Mouse (Mus musculus) cerebellum, postnatal 4 days (tissue): ENCODE data around the gene Olfr1393.
"Not testable (repeated sequence)": the region's sequence is repeated elsewhere in the genome, so short reads cannot be mapped to it uniquely, and the experiment has no call there.

Experiments used
- DNase-seq, 2 experiments: peaks; one replicate each; pipeline ENCODE4 v3.0.0; 2022; ENCODE audit warnings: low spot score in 2 of 2, mixed read lengths in 1 of 2

The Olfr1393 gene

DNA sequence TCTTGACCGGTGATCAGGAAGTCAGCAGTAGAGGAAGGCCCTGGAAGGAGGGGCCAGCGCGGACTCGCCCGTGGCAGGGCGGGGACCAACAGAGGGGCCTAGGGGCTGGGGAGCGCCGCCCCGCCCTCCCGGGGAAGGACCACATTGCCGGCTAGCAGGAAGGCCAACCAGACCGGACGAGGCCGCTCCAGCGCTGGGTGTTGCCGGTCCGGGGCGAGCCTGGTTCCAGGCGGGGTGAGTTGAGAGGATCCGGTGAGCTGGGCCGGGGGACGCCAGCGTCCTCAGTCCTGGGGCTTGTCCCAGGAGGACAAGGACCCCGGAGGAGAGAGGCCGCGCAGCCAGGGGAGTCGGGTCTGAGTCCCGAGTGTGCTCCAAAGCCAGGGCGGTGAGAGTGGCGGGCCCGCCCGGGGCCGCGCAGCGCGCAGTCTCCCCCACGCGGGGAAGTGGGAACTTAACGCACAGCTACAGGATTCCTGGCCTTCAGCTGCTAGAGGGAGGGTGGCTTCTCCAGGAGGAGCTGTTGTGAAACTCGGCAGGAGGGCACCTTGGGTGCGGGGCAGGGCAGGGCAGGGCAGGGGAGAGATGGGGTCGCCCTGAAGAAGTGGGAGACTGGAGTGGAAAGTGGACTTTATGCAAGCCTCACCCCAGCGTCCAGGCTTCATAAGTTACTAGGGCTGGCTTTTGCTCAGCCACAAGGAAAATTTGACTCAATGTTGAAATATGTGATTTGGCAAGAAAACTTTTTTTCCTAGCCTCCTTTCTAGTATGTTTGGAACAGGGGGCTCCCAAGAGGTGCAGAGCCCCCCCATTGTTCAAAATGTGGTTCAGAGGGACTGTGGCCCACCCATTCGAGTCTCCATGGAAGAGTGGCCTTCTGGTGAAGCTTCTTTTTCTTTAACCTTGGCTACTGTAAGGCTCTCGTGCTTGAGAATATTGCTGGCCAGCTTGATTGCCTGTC, 27.4 kb upstream of the Olfr1393 start:
- DNase-seq = peak; percentile 59 to 62

- no peak for DNase-seq
Measured at GRCm38 (mm10) chr11:49251380-49251761, 26.7 kb upstream of the Olfr1393 start.

DNA sequence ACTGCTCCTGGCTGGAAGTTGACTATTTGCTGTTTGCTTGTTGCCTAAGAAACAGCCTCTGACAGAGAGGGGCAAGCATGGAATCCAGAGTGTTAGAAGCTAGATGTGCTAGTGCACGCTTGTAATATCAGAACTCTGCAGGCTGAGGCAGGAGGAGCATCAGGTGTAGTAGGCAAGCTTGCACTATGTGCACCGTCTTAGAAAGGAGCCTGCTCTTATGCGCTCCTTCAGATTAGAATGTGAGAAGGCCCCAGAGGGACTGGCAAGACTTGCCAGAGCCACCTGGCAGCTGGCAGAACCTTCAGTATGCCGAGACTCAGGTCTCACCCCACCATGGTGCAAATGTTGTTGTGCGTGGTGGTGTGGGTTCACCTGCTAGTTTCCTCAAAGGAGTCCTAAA, 26.1 kb upstream of the Olfr1393 start:
- no peak for DNase-seq

- DNase-seq = no peak
Measured at GRCm38 (mm10) chr11:49253035-49253434, 25.1 kb upstream of the Olfr1393 start.

- DNase-seq = no peak
Measured at GRCm38 (mm10) chr11:49259296-49259695, 18.8 kb upstream of the Olfr1393 start.

DNA sequence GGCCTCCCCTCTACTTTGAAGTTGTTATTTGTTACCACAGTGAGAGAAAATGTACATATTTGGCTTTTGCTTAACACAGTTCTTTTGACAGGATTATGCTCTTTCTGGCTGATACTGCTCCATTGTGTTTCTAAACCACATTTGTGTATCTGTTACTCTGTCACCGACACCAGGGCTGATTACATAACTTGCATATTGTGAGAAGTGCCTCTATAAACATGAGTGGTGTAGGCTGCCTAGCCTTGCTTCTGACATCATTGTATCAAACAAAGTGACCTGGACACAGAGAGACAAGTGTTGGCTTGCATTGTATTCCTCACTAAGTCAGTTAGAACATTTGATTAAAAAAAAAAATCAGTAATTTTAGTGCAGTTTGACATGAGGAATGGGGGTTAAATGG, 18.3 kb upstream of the Olfr1393 start:
- no peak for DNase-seq

- no peak for DNase-seq
Measured at GRCm38 (mm10) chr11:49260598-49261312, 17.3 kb upstream of the Olfr1393 start.

DNA sequence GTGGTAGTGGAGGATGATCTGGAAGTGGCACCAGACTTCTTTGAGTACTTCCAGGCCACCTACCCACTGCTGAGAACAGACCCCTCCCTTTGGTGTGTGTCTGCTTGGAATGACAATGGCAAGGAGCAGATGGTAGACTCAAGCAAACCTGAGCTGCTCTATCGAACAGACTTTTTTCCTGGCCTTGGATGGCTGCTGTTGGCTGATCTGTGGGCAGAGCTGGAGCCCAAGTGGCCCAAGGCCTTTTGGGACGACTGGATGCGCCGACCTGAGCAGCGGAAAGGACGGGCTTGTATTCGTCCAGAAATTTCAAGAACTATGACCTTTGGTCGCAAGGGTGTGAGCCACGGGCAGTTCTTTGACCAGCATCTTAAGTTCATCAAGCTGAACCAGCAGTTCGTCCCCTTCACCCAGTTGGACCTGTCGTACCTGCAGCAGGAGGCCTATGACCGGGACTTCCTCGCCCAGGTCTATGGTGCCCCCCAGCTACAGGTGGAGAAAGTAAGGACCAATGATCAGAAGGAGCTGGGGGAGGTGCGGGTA, 16.7 kb upstream of the Olfr1393 start:
- DNase-seq = no peak

DNA sequence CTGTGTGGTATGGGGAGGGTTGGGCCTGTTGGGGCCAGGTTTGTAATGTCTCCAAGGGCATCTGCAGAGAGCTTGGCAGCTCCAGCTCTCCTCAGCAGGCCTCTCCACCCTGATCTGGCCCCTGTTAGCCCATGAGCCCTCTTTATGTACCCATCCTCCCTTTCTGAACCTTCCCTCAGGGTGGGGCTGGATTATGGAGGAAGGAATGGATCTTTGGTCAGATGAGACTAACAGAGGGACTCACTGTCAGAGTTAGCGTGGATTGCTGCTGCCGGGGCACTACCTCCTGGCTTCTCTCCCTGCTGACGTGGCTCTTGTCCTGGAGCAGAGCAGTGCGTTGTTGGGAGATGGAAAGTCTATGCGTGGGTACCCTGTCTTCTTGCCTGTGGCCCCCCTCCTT, 15.8 kb upstream of the Olfr1393 start:
- DNase-seq = no peak

GRCm38 (mm10) chr11:49263149-49263548, 15.0 kb upstream of the Olfr1393 start:
- DNase-seq = no peak

DNA sequence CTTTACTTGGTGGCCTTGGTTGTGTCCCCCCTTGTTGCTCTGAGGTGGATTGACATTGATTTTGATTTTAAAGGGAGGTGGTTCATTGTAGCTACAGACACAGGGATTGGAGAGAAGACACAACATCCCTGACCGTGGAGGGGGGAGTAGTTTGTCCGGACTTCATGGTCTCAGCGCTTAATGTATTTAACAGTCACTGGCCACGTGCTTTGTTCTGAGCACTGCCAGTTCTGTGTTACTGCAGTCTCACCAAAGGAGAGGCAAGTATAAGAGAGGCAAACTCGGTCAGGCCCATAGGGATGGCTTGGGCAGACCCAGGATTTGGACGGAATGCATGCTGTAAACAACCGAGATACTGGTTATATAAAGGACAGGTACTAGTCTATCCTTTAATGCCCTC, 14.0 kb upstream of the Olfr1393 start:
- DNase-seq = no peak

DNA sequence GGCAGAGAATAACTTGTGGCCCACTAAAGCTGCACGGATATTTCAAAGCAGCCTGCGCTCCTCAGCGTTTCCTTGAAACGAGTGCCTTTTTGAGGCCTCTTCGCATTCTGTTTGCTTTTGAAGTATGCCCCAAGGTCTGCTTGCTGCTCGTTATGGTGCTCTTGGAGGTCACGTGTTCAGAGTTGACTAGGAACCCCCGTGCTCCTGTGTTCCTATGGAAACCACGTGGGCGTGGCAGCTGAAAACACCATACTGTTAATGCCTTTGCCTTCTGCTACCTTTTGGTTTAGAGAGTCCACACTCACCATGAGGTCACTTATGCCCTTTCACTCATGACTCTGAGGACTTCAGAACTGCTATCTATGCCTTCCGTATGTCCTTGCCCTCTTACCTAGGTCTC, 13.5 kb upstream of the Olfr1393 start:
- no peak for DNase-seq

GRCm38 (mm10) chr11:49265101-49265500, 13.0 kb upstream of the Olfr1393 start:
- DNase-seq = no peak

DNA sequence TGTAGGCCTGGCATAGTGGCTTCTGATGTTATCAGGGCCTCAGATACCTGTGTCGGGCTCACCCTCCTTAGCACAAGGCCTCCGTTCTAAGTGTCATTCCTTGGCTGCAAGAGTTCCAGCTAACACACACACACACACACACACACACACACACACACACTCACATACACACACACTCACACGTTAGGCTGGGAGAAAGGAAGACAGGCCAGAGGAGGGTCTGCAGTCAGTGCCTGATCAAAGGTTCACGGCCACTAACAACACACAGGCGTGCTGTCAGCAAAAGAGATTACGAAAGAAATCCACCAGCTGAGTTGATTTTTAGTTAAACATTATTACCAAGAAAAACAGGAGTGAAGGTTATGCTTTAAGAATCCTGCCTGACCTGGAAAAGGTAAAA, 11.4 kb upstream of the Olfr1393 start:
- DNase-seq = no peak

- no peak for DNase-seq
Measured at GRCm38 (mm10) chr11:49267316-49267715, 10.8 kb upstream of the Olfr1393 start.

GRCm38 (mm10) chr11:49267970-49268579, 10.0 kb upstream of the Olfr1393 start:
- DNase-seq = no peak

DNA sequence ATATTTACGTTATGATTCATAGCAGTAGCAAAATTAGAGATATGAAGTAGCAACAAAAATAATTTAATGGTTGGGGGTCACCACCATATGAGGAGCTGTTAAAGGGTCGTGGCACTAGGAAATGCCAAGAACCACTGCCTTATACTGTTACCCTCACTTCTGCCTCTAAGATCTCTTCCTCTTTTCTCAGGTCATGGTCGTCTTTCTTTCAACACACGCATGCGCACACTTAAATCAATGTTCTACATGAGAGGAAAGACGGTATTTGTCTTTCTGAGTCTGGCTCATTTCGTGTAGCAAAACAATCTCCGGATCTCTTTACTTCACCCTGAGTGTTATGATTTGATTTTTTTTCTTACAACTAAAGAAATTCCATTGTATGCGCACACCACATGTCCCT, 8.3 kb upstream of the Olfr1393 start:
- no peak for DNase-seq

DNA sequence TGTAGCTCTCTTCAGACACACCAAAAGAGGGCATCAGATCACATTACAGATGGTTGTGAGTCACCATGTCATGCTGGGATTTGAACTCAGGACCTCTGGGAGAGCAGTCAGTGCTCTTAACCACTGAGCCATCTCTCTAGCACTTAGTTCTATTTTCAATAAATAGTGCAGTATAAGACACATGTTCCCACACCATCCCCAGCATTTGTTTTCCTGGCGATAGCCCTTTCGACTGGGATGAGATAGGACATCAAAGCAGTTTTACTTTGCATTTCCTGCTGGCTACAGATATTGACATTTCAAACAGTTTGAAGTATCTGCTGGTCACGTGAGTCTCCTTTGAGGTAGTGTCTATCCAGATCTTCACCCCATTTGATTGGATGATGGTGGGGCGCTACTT, 7.7 kb upstream of the Olfr1393 start:
- DNase-seq = no peak

- peak in 1 of 2 experiments; percentile 34 for DNase-seq
Measured at GRCm38 (mm10) chr11:49271334-49271733, 6.8 kb upstream of the Olfr1393 start.

- no peak for DNase-seq
Measured at GRCm38 (mm10) chr11:49273834-49274519, 4.1 kb upstream of the Olfr1393 start.

DNA sequence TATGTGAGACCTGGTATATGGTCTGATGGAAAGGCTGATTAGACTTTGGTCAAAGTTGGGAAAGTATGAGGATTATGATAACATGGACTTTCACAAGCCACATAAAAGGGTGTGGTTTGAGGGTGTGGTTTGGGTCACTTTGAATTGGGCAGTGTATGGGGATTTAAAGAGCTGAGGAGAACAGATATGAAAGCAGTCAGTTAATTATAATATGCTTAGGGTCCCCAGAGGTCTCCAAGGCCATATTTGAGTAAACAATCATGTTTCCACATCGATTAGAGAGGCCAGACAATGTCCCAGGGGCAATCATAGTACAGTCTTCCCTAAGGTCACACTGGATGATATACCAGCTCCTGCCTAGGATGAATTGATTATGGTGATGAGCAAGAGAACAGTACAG, 6.9 kb downstream of the Olfr1393 start, which contains the start of gene Olfr1392:
TSS of gene Olfr1392 (plus strand) at position 301 of the 400 bp plus-strand sequence.
- DNase-seq = not testable (repeated sequence)
